Mouse (Mus musculus) forebrain, embryonic 14.5 days (tissue): Measurements from ENCODE around the gene Tspan5. TPM values are rescaled to one million over a fixed set of nuclear protein-coding genes. Genes with fewer than 3 reads are reported as not detected.
A peak's percentile ranks its signal among the peaks of the same experiment; 100 is the strongest.

ENCODE experiments used
- ATAC-seq: fragments of 200-750 bp; cut with Nextera tagmentation; 2 replicates; pipeline ENCODE4 v1.8.0; 2017; ENCODE audit warnings: mild to moderate bottlenecking, moderate library complexity
- DNase-seq: peaks from one replicate; pipeline ENCODE4 v3.0.0-alpha.2; 2015; ENCODE audit warnings: low spot score
- H3K27ac ChIP-seq: fragments of 300-500 bp; sonication (generic); 2 replicates; pipeline ENCODE4 v1.5.1; 2014; ENCODE audit warnings: low read depth, mild to moderate bottlenecking, control low read depth, low read length, moderate library complexity
- H3K27me3 ChIP-seq: fragments of 300-500 bp; sonication (generic); replicated peaks from 2 replicates; pipeline ENCODE4 v1.6.1; 2014; ENCODE audit warnings: low read length, control low read depth, mixed read lengths; ENCODE audit not compliant: control insufficient read depth, insufficient read depth
- H3K36me3 ChIP-seq: fragments of 300-500 bp; sonication (generic); 2 replicates; pipeline ENCODE4 v1.6.1; 2014; ENCODE audit warnings: low read length, control low read depth; ENCODE audit not compliant: control insufficient read depth, insufficient read depth
- H3K4me1 ChIP-seq: fragments of 300-500 bp; sonication (generic); 2 replicates; pipeline ENCODE4 v1.6.1; 2014; ENCODE audit warnings: antibody characterized with exemption, low read length, control low read depth; ENCODE audit not compliant: control insufficient read depth, insufficient read depth
- H3K4me2 ChIP-seq: fragments of 300-500 bp; sonication (generic); 2 replicates; pipeline ENCODE4 v1.6.1; 2014; ENCODE audit warnings: mild to moderate bottlenecking, control low read depth, low read length
- H3K4me3 ChIP-seq: fragments of 300-500 bp; sonication (generic); 2 replicates; pipeline ENCODE4 v1.5.1; 2014; ENCODE audit warnings: low read depth, low read length, control low read depth
- H3K9ac ChIP-seq: fragments of 300-500 bp; sonication (generic); 2 replicates; pipeline ENCODE4 v1.6.1; 2014; ENCODE audit warnings: mild to moderate bottlenecking, low read length, control low read depth, moderate library complexity
- H3K9me3 ChIP-seq: fragments of 300-500 bp; sonication (generic); replicated peaks from 2 replicates; pipeline ENCODE4 v1.6.1; 2016; ENCODE audit warnings: low read length, control low read depth, mixed read lengths; ENCODE audit not compliant: control insufficient read depth
- WGBS: fragments of 180-500 bp; shearing (Covaris S2); extraction: QIAGEN DNeasy Blood & Tissue Kit; methylation state at CpG from one replicate; pipeline ENCODE4 v1.1.7; 2014; 5-methylcytosine and 5-hydroxymethylcytosine counted together
- polyA plus RNA-seq: library from polyadenylated mRNA; unstranded; fragments of >200 nt; fragmentation: Nextera tagmentation; extraction: Ambion mirVana; gene quantifications from 2 replicates; pipeline ENCODE4 v1.2.1, GENCODE M21; 2014

Tspan5 gene
- polyA plus RNA-seq, 1 experiment from 2014 or later = 82.3 TPM

DNA sequence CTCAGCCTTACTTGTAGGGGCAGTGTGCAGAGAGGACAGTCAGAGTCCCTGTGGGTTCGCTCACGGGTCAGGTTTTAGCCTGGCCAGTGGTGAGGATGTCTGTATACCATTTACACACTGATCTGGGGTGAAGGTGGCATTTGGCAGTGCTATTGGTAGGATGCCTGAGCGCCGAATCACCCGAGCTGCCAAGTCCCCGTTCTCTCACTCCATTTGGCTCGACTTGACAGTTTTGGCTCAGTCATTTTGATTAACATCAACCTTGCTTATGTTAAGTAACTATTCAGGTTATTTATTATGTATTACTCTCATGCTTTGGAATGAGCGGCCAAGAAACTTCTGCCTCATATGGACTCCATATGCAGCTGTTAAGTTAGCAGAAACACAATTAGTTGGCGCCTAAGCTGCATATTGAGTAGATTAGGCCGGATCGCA is 18.7 kb downstream of the Tspan5 start:
- Histone ChIP-seq H3K27me3 (no peaks in the 10 kb centered on the region), H3K9ac (no peak overlapping the region), H3K4me2 (no peak overlapping the region), H3K4me1 (peaks cover 18% of the 10 kb centered on the region), H3K4me3 (no peak overlapping the region), H3K36me3 (no peaks in the 10 kb centered on the region), H3K9me3 (no peaks in the 10 kb centered on the region), H3K27ac (no peak overlapping the region; the same call in 1 of the 2 replicates)
- ATAC-seq (peak; percentile 66), DNase-seq (peak; percentile 79)
- WGBS = 14% methylated on average over 11 of the region's 11 CpGs

DNA sequence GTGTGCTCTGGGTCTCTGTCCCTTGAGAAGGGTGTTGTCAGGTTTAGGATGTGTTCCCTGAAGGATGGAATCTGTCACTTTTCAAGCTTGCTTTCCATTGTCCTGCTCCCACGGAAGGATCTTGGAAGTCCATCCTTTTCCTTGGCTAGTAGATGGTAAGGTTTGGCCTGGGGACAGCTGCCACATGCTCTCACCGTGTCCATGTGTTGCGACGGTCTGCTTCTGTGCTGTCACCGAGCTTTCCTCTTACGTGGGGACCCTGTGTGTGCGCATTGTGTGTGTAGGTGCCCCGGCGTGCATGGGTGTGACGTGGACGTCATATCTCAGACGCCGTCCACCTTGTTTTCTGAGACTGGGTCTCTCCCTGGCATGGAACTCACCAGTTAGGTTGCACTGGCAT is 19.5 kb downstream of the Tspan5 start:
- no peaks in the 10 kb centered on the region for H3K36me3 ChIP-seq
- no peak for DNase-seq
- H3K4me3 ChIP-seq = no peak overlapping the region
- H3K4me2 ChIP-seq = no peak overlapping the region
- ATAC-seq = no peak
- peaks cover 18% of the 10 kb centered on the region for H3K4me1 ChIP-seq
- H3K27me3 ChIP-seq = no peaks in the 10 kb centered on the region
- no peaks in the 10 kb centered on the region for H3K9me3 ChIP-seq
- H3K27ac ChIP-seq = no peak overlapping the region
- 83% methylated on average over 13 of the region's 13 CpGs for WGBS
- H3K9ac ChIP-seq = no peak overlapping the region; the same call in 1 of the 2 replicates

DNA sequence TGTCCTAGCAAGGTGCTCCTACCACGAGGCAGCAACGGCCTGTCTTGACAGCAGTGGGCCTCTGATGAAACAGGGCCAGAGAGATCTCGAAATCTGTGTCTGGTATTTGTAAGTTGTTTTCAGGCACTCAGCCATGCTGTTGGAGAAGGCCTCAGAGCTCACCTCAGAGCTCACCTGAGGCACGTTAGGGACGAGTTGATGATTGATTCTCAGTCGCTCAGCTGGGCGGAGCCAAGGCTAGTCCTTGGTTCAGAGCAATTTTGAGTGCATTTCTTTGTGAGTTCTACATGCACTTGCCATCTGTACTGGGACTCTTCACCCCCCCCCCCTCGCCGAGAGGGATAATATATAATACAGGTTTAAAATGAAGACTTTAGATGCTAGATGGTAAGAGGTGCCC is 21.9 kb downstream of the Tspan5 start:
- no peaks in the 10 kb centered on the region for H3K27me3 ChIP-seq
- DNase-seq = no peak
- H3K9ac ChIP-seq = no peak overlapping the region
- H3K4me3 ChIP-seq = no peak overlapping the region
- no peak for ATAC-seq
- WGBS = 93% methylated on average over 9 of the region's 9 CpGs
- H3K4me1 ChIP-seq = peaks cover 18% of the 10 kb centered on the region
- H3K36me3 ChIP-seq = no peaks in the 10 kb centered on the region
- H3K9me3 ChIP-seq = no peaks in the 10 kb centered on the region
- no peak overlapping the region for H3K4me2 ChIP-seq
- no peak overlapping the region for H3K27ac ChIP-seq

DNA sequence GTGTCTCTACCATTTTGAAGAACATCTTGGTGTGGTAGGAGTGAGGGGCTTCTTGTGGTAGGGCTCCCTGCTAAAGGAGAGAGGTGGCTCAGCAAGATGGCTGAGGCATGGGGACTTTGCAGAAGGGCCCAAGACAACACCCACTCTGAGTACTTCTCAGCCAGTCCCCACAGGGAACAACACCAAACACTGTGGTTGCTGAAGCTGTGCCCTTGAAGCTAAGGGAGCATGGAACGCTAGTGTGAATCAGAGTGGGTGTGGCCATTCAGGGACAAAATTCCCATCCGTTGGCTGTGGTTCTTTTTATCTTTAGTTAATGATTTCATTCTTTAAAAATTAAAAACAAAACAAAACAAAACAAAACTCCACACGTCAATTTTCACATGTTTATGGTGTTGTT is 22.8 kb downstream of the Tspan5 start:
- Histone ChIP-seq H3K27me3 (no peaks in the 10 kb centered on the region), H3K4me2 (no peak overlapping the region), H3K4me1 (peaks cover 20% of the 10 kb centered on the region), H3K27ac (no peak overlapping the region), H3K36me3 (no peaks in the 10 kb centered on the region), H3K4me3 (no peak overlapping the region), H3K9me3 (no peaks in the 10 kb centered on the region), H3K9ac (no peak overlapping the region)
- WGBS = 73% methylated on average over 3 of the region's 3 CpGs
- DNase-seq = no peak
- ATAC-seq = no peak

DNA sequence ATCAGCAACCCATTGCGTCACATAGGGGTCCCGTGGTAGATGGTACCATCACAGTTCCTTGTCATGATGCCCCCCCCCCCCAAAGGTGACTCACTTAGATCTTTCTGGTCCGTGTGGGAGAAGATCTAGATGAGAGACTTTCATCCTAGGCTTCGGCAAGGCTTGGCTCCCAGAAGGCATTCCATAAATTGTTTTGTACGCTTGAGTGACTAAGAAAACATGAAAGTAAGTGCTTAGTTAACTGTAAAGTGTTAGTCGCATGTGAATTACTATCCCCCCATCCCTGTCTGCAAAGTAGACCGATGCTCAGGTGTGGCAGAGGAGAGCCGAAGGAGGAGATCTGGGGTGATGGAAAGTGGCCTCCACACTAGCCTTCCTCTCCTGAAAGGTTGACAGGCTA is 25.0 kb downstream of the Tspan5 start:
- H3K4me1 ChIP-seq = peaks cover 12% of the 10 kb centered on the region
- DNase-seq = no peak
- ATAC-seq = no peak
- no peak overlapping the region for H3K9ac ChIP-seq
- no peak overlapping the region for H3K27ac ChIP-seq
- 64% methylated on average over 8 of the region's 8 CpGs for WGBS
- H3K27me3 ChIP-seq = no peaks in the 10 kb centered on the region
- H3K4me3 ChIP-seq = no peak overlapping the region
- no peaks in the 10 kb centered on the region for H3K9me3 ChIP-seq
- H3K4me2 ChIP-seq = no peak overlapping the region
- H3K36me3 ChIP-seq = no peaks in the 10 kb centered on the region

DNA sequence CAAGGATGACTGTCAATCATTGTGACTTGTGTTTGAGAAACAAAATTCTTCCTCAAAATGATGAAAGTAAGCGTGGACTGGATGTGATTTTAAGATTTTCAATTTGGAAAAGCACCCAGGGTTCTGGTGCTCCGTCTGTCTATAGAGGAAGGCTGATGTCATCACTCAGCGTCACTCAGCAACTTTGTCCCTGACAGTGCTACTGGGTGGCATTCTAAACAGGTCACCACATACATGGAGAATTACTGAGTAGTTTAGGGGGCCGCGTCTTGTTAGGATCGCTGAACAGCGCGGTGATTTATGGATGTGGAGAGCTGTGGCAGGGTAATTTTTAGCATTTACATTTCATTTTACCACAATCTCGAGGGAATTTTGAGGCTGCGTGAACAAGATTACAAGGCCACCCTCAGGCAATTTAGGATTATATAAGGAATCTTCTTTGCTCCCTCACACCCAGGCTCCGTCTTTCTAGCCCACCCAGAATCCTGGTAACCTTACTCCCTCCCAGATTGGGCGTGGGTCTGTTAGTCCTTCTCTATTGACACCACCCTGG is 26.6 kb downstream of the Tspan5 start:
- Histone ChIP-seq H3K9me3 (no peaks in the 10 kb centered on the region), H3K27me3 (no peaks in the 10 kb centered on the region), H3K4me1 (peaks cover 12% of the 10 kb centered on the region), H3K36me3 (no peaks in the 10 kb centered on the region), H3K27ac (no peak overlapping the region), H3K4me2 (no peak overlapping the region), H3K4me3 (no peak overlapping the region), H3K9ac (no peak overlapping the region)
- no peak for ATAC-seq
- 76% methylated on average over 12 of the region's 12 CpGs for WGBS
- no peak for DNase-seq

DNA sequence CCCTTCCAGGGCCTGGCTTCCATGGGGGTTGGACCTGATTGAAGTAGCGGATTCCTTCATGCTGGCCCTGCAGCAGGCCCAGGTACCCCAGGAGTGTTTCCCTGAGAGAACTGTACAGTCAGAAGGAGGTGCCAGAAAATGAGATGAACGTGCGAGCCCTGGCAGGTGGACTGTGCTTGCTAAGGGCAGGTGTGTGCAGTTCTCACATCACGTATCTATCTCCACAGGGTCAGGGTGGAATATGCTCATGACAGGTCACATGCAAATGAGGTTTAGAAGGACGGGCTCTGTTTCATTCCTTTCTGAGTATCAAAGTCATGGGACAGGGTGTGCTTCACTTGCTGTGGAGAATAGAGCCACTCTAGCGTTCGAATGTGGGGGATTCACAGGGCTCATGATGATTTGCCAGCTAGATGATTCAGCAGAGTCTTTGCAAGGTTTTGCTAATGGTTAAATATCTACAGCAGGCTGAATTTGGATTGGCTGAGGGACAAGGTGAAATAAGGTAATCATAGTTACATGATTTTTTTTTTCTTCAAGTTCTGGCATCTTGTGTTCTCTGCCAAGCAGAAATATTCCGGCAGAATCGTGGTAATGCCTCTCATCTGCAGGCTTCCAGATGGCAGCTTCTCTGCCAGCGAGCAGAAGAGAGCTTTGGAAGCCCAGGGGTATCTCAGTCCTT is 28.8 kb downstream of the Tspan5 start:
- no peak overlapping the region for H3K9ac ChIP-seq
- H3K9me3 ChIP-seq = no peaks in the 10 kb centered on the region
- H3K4me3 ChIP-seq = no peak overlapping the region
- no peak overlapping the region for H3K27ac ChIP-seq
- 51% methylated on average over 10 of the region's 10 CpGs for WGBS
- H3K4me1 ChIP-seq = peaks cover 15% of the 10 kb centered on the region
- H3K4me2 ChIP-seq = no peak overlapping the region
- H3K36me3 ChIP-seq = no peaks in the 10 kb centered on the region
- no peaks in the 10 kb centered on the region for H3K27me3 ChIP-seq
- peak; percentile 24; the same call in 1 of the 2 replicates for ATAC-seq
- peak; percentile 68 for DNase-seq

DNA sequence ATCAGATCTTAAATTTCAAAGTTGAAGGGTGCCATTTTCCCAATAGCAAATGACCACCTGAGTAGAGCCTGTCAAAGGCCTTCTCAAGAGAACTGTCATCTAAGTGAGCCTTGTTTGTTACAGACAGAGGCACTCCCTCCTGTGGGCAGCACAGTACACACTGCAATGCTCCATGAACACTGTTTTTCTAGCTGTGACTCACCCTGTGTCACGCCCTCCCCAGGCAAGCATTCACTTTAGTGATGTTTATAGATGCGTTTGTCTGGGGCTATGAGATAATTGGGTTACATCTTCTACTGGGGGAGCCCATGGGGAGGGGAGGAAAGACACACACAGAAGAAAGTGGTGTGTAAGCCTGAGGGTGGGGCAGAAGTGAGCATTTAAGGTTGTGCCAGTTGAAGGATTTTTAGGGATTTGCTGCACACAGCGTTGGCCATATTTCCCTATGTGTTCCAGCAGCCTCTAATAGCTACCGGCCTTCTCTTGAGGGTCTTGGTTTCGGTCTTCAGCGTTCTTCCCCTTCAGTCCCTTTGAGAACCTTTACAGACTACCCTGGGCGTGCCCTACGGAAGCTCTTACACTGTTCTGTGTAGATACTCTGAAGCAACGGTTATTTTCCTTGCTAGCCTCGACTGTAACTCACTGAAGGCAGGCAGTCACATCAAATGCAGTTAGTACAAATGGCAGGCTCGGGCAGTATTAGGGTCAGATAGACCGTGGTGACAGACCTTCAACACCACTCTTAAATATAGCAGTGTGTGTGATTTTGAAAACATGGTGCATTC is 29.7 kb downstream of the Tspan5 start:
- Histone ChIP-seq H3K4me3 (no peak overlapping the region), H3K27ac (no peak overlapping the region), H3K9me3 (no peaks in the 10 kb centered on the region), H3K4me2 (no peak overlapping the region), H3K36me3 (no peaks in the 10 kb centered on the region), H3K9ac (no peak overlapping the region), H3K4me1 (peaks cover 15% of the 10 kb centered on the region), H3K27me3 (no peaks in the 10 kb centered on the region)
- no peak for DNase-seq
- no peak for ATAC-seq
- WGBS = 91% methylated on average over 12 of the region's 12 CpGs
